Mouse (Mus musculus) Muller cell, postnatal 12 days (primary cell): ENCODE results near the gene Prox2.

Experiments
- DNase-seq: peaks from one replicate; pipeline ENCODE4 v3.0.0-alpha.2; 2015; ENCODE audit errors: inconsistent ontology term

The Prox2 gene

DNA sequence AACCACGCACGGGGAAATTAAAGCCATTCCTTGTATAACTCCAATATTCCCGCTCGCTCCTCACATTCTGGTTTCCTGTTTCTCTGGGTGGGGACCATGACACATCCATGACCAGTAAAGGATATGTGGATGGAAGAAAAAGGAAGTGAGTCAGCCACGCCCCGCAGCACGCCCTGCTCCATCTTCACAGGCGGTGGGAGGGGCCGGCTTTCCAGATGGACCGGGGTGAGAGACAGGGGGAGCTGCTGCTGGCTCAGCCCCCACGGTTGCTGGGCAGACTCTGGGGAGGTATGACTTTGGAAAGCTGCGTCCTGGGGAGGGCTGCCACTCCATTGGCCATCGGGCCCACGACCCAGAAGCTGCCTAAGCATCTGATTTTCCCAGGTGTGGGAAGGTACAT lies 16.5 kb downstream of the Prox2 start:
- peak; percentile 42 for DNase-seq

DNA sequence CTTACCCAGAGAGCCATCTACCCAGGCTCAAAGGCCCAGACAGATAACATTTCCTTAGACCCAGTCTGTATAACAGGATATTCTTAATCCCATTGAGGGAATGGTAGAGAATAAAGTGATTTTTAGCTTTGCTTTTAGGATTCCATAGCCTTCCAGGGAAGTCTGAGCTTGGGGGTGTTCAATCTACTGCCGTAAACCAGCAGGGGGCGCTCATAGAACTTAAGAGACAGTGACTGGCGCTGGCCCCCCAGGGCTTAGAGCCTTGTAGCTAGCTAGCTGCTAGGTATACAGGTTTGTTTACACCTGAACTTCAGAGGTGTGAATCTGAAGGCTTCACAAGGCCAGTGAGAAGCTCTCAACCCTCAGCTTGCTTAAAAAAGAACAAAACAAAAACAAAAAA lies 18.3 kb downstream of the Prox2 start:
- DNase-seq = peak; percentile 42

DNA sequence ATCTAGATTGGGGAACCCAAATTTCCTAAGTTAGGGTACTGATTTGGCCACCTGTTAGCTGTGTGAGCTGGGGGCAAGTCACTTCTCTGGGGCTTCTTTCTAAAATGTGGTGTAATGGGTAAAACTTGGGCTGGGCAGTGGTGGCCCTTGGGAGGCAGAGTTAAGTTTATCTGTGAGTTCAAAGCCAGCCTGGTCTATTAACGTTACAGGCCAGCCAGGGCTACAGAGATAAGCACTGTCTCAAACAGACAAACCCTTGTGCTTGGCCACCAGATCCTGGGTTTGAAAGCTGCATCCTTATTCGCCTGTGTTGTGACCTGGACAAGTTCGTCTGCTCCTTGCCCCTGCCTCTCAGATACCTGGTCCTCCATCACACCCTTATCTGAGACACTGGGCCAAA lies 19.4 kb downstream of the Prox2 start:
- no peak for DNase-seq

DNA sequence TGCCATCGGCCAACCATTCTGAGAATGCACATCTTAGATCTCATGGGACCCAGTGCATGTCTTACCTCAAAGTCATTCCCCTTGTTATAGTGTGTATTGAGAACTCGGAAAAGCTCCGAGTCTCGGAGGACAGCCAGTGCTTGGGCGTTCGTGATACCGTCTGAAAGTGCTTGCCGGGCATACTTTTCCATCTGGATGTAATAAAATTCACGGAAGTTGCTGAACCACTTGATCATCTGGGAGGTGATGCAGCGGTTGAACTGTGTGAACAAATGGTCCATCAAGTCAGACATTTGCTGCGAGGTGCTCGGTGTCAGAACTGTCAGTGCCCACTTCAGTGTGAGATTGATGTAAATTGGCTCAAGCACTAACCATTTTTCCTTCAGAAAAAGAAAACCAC lies 22.7 kb downstream of the Prox2 start:
- no peak for DNase-seq

DNA sequence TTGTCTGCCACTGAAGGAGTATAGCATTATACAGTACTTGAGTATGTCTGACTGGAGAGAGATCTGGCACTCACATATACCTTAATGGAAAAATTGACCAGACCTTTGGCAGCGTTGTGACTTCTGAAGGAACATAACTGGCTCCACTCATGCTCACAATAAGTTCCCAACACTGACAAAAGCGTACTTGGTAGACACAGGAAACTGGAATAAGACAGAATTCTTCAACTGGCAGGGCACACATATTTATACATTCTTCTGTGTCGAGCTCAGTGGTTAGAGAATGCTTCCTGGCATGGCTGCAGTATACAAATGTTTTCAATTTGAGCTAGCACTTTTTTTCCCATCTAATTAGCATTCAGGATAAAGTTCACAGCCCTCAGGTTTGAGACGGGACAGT lies 25.6 kb downstream of the Prox2 start:
- peak; percentile 46 for DNase-seq

DNA sequence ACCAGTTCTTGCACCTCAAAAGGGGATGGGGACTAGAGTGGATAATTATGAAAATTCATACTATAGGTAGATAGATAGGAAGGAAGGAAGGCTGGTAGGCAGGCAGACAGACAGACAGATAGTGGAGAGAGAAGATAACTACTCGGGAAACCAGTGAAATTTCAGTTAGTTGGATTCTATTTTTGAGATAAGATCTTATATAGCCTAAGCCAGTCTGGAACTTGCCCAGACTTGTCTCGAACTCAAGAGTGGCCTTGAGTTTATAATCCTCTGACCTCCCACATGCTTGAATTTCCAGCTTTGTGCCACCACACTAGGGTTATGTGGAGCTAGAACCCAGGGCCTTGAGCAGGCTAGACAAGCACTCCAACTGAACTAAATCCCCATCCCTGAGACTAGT lies 26.3 kb downstream of the Prox2 start:
- DNase-seq = no peak

DNA sequence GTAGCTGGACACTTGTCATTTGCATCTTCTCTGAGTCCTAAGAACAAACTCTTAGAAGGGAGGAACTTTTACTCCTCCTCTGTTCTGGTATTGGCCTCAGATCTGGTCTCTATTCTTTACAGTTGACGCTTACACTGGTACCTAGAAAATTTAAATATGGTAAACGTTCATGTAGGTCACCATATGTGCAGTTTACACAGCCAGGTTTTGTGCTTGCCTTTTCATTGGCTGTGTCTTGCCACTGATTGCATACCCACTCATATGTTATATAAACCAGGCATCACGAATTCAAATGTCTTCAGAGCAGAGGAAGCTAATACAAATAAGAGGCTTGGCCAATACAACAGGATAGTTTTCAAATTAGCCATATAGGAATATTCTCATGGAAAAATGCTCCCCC lies 33.5 kb downstream of the Prox2 start:
- no peak for DNase-seq

DNA sequence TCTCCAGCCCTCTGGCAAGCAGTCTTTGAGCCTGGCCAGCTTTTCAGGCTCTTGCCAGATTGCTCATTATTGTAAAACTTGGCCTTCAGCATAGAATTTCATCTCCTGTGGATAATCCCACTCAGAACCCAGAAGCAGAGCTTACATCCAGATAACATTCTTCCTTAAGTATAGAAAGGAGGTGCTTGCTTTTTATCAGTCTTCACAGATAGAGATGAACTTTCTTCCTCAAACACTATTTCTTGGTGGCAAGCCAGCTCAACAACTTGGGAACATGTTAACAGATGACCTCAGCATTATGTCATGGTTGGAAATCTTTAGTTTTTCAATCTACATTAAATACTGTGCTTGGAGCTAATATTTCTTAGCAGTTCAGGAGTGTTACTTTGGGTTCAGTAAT lies 39.5 kb downstream of the Prox2 start:
- DNase-seq = no peak

DNA sequence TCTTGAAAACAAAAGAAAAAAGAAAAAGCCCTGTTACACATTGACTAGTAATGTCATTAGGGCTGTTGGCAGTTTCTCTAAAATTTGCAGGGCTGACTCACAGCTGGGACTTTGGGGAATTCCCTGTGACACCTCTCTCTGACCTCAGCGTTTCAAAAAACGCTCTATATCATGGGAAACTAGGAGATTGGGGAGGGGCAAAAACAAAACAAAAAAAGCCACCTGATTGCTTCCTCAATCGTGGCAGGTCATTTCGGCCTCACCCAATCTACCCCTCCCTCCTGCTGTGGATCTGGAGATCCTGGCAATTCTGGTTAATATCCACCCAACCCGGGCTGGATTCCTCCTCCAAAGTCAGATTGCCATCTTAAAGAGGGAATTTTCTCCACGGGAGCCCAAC lies 59.3 kb downstream of the Prox2 start:
- peak; percentile 85 for DNase-seq
